Mouse (Mus musculus): Measurements from ENCODE around the gene Capn5.

GRCm38 (mm10) chr7:98201493-98202028, 23.5 kb upstream of the Capn5 start:
- no peak for TF ChIP-seq CTCF (IDR thresholded peaks at IDR 0.05; ENCODE audit: extremely low read depth, insufficient read length, insufficient replicate concordance, low read depth, low read length)
- TF ChIP-seq POLR2A (IDR thresholded peaks at IDR 0.05; ENCODE audit: low read depth, low read length): no peak

All from small intestine, adult 2 months (tissue).